Comparison of ENCODE assay signal across 8 mouse cellular contexts in the genomic region with DNA sequence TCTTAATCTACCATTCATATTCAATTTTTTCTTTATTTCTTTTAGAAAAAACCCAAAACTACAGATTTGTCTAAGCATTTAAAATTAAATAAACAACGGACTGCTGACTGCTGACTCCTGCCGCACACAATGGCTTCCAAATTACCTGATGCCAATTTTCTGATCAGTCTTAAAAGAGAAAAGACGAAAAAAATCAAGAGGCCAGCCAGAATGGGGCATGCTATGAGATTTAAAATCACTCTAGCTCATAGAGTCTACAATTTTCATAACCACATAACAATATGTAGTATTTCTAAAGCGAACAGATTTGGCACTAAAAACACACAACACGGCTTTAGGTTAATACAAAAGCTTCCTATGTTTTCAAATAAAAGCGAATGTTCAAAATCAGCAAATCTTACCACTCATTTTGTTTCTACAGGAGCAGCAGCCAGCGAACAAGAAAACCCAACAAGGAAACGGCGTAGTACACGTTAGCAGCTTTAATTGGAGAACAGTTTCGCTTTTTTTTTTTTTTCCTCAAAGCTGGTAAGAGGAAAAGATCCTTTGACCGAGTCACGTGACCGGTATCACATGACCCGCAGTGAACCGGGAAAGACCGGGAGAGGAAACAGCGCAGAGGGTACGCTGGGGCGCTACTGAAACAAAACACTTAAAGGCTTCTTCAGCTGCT.
A peak's percentile ranks its signal among the peaks of the same experiment; 100 is the strongest.
DNase-seq lines count a peak whose midpoint lies in the region; ATAC-seq and TF ChIP-seq lines count a peak whose summit lies in the region.

No protein-coding gene starts in this region.

- peak overlapping the region; percentile 57 for H3K4me3 ChIP-seq in forebrain, embryonic 13.5 days
- H3K4me3 ChIP-seq in heart, postnatal 0 days (ENCODE audit: low read depth, low read length): peak overlapping the region; percentile 66
- H3K4me3 ChIP-seq in liver, embryonic 14.5 days (ENCODE audit: insufficient read depth in 1 of 2, low read depth in 2 of 2, low read length in 2 of 2): peak overlapping the region; percentile 63 to 79
- peak overlapping the region; percentile 46 for H3K4me3 ChIP-seq in stomach, embryonic 15.5 days (replicated peaks)

- peak overlapping the region; percentile 76 for H3K9ac ChIP-seq in forebrain, embryonic 13.5 days
- H3K9ac ChIP-seq in heart, postnatal 0 days (replicated peaks; ENCODE audit: low read depth, low read length): peak overlapping the region; percentile 56
- H3K9ac ChIP-seq in liver, embryonic 14.5 days (replicated peaks): peak overlapping the region; percentile 70
- peak overlapping the region; percentile 56 for H3K9ac ChIP-seq in stomach, embryonic 15.5 days

- no peak for TF ChIP-seq CTCF in heart, postnatal 0 days (IDR thresholded peaks at IDR 0.05; ENCODE audit: low read depth)
- no peak for TF ChIP-seq CTCF in liver, embryonic 14.5 days (IDR thresholded peaks at IDR 0.05; ENCODE audit: low read depth)

- H3K36me3 ChIP-seq in forebrain, embryonic 13.5 days (ENCODE audit: poor library complexity, severe bottlenecking): peaks cover 4% of the 10 kb centered on the region
- H3K36me3 ChIP-seq in heart, postnatal 0 days (replicated peaks; ENCODE audit: control insufficient read depth, insufficient read depth, low read length): peaks cover 6% of the 10 kb centered on the region; the same call in 1 of the 2 replicates
- H3K36me3 ChIP-seq in liver, embryonic 14.5 days (replicated peaks; ENCODE audit: control insufficient read depth, insufficient read depth, low read depth): no peaks in the 10 kb centered on the region
- no peaks in the 10 kb centered on the region for H3K36me3 ChIP-seq in stomach, embryonic 15.5 days

- no peaks in the 10 kb centered on the region for H3K27me3 ChIP-seq in forebrain, embryonic 13.5 days
- H3K27me3 ChIP-seq in heart, postnatal 0 days (ENCODE audit: control insufficient read depth, insufficient read depth, low read length): no peaks in the 10 kb centered on the region
- no peaks in the 10 kb centered on the region for H3K27me3 ChIP-seq in liver, embryonic 14.5 days (ENCODE audit: control insufficient read depth, insufficient read depth, low read length)
- H3K27me3 ChIP-seq in stomach, embryonic 15.5 days (replicated peaks): no peaks in the 10 kb centered on the region

- peaks cover 17% of the 10 kb centered on the region for H3K4me1 ChIP-seq in forebrain, embryonic 13.5 days
- H3K4me1 ChIP-seq in heart, postnatal 0 days (ENCODE audit: control insufficient read depth, insufficient read depth): peaks cover 8% of the 10 kb centered on the region; the same call in 1 of the 2 replicates
- H3K4me1 ChIP-seq in liver, embryonic 14.5 days (replicated peaks; ENCODE audit: control insufficient read depth in 2 of 2, insufficient read depth in 2 of 2, low read length in 1 of 2): peaks cover 0 to 9% of the 10 kb centered on the region in 2 experiments
- peaks cover 3% of the 10 kb centered on the region; the same call in 1 of the 2 replicates for H3K4me1 ChIP-seq in stomach, embryonic 15.5 days

- WGBS in forebrain, embryonic 13.5 days: 2% methylated on average over 20 of the region's 20 CpGs
- 3% methylated on average over 20 of the region's 20 CpGs for WGBS in heart, postnatal 0 days
- WGBS in liver, embryonic 14.5 days (ENCODE audit: insufficient replicate concordance): 4% methylated on average over 20 of the region's 20 CpGs
- WGBS in stomach, embryonic 15.5 days: 1% methylated on average over 20 of the region's 20 CpGs

- H3K4me2 ChIP-seq in forebrain, embryonic 13.5 days: peak overlapping the region; percentile 86
- H3K4me2 ChIP-seq in heart, postnatal 0 days (ENCODE audit: low read depth, low read length): peak overlapping the region; percentile 62
- H3K4me2 ChIP-seq in liver, embryonic 14.5 days (ENCODE audit: low read depth): peak overlapping the region; percentile 73
- peak overlapping the region; percentile 46 for H3K4me2 ChIP-seq in stomach, embryonic 15.5 days

- DNase-seq in ES-CJ7 (ENCODE audit: low read depth, low spot score): peak; percentile 94
- DNase-seq in heart, postnatal 0 days (ENCODE audit: low spot score): peak; percentile 93
- peak; percentile 96 to 97 for DNase-seq in kidney, postnatal 36 days
- peak; percentile 81 to 88 (median 83) for DNase-seq in liver, embryonic 14.5 days (ENCODE audit: low read depth in 3 of 3, low spot score in 3 of 3)
- DNase-seq in neural tube, embryonic 10.5 days (ENCODE audit: extremely low spot score, low spot score): peak; percentile 90

- TF ChIP-seq EP300 in heart, postnatal 0 days (IDR thresholded peaks at IDR 0.05; ENCODE audit: low read depth): no peak; the same call in 1 of the 2 replicates
- TF ChIP-seq EP300 in liver, embryonic 14.5 days (IDR thresholded peaks at IDR 0.05; ENCODE audit: low read depth): no peak

- ATAC-seq in cerebellum, adult (ENCODE audit: insufficient number of reproducible peaks, low FRiP score, low TSS enrichment): peak; percentile 91
- peak; percentile 97 for ATAC-seq in forebrain, embryonic 13.5 days
- peak; percentile 94 for ATAC-seq in heart, postnatal 0 days (ENCODE audit: insufficient read depth, low read depth)
- ATAC-seq in liver, embryonic 14.5 days (ENCODE audit: insufficient read depth): peak; percentile 85
- peak; percentile 90 for ATAC-seq in stomach, embryonic 15.5 days (ENCODE audit: insufficient read depth, low FRiP score, low read depth)

- no peaks in the 10 kb centered on the region for H3K9me3 ChIP-seq in forebrain, embryonic 13.5 days (replicated peaks)
- H3K9me3 ChIP-seq in heart, postnatal 0 days (replicated peaks; ENCODE audit: control insufficient read depth, low read length): no peaks in the 10 kb centered on the region
- no peaks in the 10 kb centered on the region for H3K9me3 ChIP-seq in liver, embryonic 14.5 days (ENCODE audit: control insufficient read depth, low read length)
- no peaks in the 10 kb centered on the region for H3K9me3 ChIP-seq in stomach, embryonic 15.5 days

- H3K27ac ChIP-seq in forebrain, embryonic 13.5 days: peak overlapping the region; percentile 79
- peak overlapping the region; percentile 77 for H3K27ac ChIP-seq in heart, postnatal 0 days (ENCODE audit: low read depth)
- H3K27ac ChIP-seq in liver, embryonic 14.5 days: peak overlapping the region; percentile 33
- H3K27ac ChIP-seq in stomach, embryonic 15.5 days: peak overlapping the region; percentile 81

Comparison
In these comparisons a context has a peak if more than half of its experiments do, and no peak if none do; other contexts are left out.
1. Peak in every context shown above with its lines: DNase-seq, ATAC-seq, H3K4me3 ChIP-seq and H3K27ac ChIP-seq.